Mouse (Mus musculus): ENCODE measurements at regions not wholly inside any gene's neighbourhood (a gene's known extent, or its start where the extent isn't known, plus 50 kb on each side); places are given as distances from the start of the nearest gene placed in this dataset.

DNA sequence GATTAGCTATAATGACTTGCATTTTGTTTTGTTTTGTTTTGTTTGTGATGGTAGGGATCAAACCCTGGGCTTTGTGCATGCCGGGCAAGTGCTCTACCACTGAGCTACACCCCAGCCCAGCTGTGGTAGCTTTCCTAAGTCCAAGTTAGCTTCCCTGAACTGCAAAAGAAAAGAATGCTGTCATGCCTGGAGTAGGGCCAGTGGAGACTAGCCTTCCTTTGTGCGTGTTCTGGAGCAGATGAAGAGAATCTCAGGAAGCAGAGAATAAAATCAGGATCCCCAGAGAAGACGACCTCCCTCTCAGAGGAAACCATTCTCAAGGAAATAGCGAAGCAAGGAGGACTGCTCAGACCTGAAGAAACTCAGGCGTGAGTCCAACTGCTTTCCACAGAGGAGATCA lies 123.8 kb downstream of the Polr2m start:
- DNase-seq: no peak
- WGBS: 63% methylated on average over 5 of the region's 5 CpGs
- TF ChIP-seq CTCF (IDR thresholded peaks at IDR 0.05; ENCODE audit: insufficient read depth, low read length) (no peak), POLR2A (IDR thresholded peaks at IDR 0.05; ENCODE audit: borderline replicate concordance, extremely low read depth, low read depth, low read length) (no peak)

DNA sequence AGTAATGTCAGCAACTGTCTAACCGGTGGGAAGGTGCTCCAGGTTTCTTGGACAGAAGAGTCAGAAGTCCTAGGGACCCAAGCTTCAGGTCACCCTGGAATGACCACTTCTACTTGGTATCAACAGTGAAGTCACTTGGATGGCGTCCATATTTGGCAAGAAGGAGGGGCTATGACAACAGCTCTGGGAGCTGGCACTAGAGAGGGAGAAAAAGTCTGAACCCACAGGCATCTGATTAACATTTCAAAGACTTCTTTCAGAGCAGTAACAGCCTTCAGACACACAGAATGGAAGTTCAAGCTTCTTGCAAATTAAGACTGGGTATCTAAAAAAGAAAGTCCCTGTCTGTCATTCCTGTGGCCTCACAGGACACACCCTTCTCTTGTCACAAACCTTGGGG lies 124.4 kb downstream of the Polr2m start:
- DNase-seq: no peak
- TF ChIP-seq CTCF (IDR thresholded peaks at IDR 0.05; ENCODE audit: insufficient read depth, low read length) (no peak), POLR2A (IDR thresholded peaks at IDR 0.05; ENCODE audit: borderline replicate concordance, extremely low read depth, low read depth, low read length) (no peak)
- 83% methylated on average over 2 of the region's 2 CpGs for WGBS
- Histone ChIP-seq H3K4me3 (replicated peaks; ENCODE audit: extremely low read depth, low read depth, low read length) (no peak overlapping the region), H3K4me1 (ENCODE audit: control insufficient read depth, insufficient read depth, low read length) (no peaks in the 10 kb centered on the region)

More for the DNA sequence above, 123.8 kb downstream of the Polr2m start:
- Histone ChIP-seq H3K4me3 (replicated peaks; ENCODE audit: extremely low read depth, low read depth, low read length) (no peak overlapping the region), H3K4me1 (ENCODE audit: control insufficient read depth, insufficient read depth, low read length) (no peaks in the 10 kb centered on the region)

DNA sequence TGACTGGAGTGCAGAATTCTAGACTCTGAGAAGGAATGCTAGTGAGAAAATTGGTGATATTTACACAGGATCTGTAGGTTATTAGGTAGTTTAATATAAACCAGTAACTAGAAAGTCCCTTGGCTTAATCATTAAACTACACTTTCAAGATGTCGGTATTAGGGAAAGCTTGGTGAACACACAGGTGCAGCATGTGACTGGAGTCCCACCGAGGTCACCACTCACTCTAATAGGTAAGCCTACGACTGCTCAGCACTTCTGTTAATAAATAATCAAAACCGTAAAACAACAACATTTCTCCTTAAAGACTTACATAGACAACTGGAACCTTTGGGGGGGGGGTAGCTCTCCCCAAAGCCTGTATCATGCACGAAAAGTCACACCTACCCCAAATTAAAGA lies 125.1 kb downstream of the Polr2m start:
- Histone ChIP-seq H3K4me1 (ENCODE audit: control insufficient read depth, insufficient read depth, low read length) (no peaks in the 10 kb centered on the region), H3K4me3 (replicated peaks; ENCODE audit: extremely low read depth, low read depth, low read length) (no peak overlapping the region)
- WGBS: 79% methylated on average over 5 of the region's 5 CpGs
- no peak for DNase-seq
- TF ChIP-seq POLR2A (IDR thresholded peaks at IDR 0.05; ENCODE audit: borderline replicate concordance, extremely low read depth, low read depth, low read length) (no peak), CTCF (IDR thresholded peaks at IDR 0.05; ENCODE audit: insufficient read depth, low read length) (no peak)

DNA sequence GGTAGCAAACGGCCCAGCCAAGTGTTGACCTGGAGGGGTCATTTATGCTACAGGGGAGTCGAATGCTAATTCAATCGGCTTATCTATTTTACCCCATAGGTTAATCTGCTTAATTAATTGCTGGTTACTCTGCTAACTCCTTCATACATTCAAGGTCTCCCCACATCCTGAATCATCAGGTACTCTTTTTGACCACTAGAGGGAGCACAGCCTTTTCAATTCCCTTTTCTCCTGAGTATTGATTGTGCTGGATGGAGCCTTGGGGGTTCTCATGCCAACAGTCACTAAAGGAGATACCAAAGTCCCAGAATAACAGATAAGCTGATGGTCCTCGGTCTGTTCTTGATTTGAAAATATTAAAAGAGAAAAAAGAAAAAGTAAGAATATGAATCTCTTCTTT lies 126.8 kb downstream of the Polr2m start:
- H3K4me3 ChIP-seq (replicated peaks; ENCODE audit: extremely low read depth, low read depth, low read length): no peak overlapping the region
- 25% methylated on average over 4 of the region's 4 CpGs for WGBS
- H3K4me1 ChIP-seq (ENCODE audit: control insufficient read depth, insufficient read depth, low read length): no peaks in the 10 kb centered on the region
- no peak for TF ChIP-seq POLR2A (IDR thresholded peaks at IDR 0.05; ENCODE audit: borderline replicate concordance, extremely low read depth, low read depth, low read length)
- peak; percentile 29; the same call in 1 of the 2 replicates for TF ChIP-seq CTCF (IDR thresholded peaks at IDR 0.05; ENCODE audit: insufficient read depth, low read length)
- DNase-seq: no peak

DNA sequence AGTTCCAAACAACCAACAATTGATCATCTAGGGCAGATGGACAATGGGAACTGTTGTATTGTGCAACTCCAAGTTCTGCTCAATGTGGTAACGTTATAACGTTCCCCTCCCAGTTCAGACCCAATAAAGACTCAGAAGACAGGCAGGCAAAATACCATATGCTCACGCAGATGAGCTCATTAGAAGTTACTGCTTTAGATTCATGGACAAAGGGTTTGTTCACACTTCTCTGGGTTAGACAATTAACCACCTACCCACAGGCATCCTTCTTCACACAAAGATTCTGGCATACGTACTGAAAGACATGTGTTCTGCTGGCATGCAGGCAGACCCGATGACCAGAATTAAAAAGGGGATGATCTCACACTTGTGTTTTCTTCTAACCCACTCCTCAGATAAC lies 130.0 kb downstream of the Polr2m start:
- no peaks in the 10 kb centered on the region for H3K4me1 ChIP-seq (ENCODE audit: control insufficient read depth, insufficient read depth, low read length)
- H3K4me3 ChIP-seq (replicated peaks; ENCODE audit: extremely low read depth, low read depth, low read length): no peak overlapping the region
- WGBS: 87% methylated on average over 5 of the region's 5 CpGs
- TF ChIP-seq POLR2A (IDR thresholded peaks at IDR 0.05; ENCODE audit: borderline replicate concordance, extremely low read depth, low read depth, low read length) (no peak), CTCF (IDR thresholded peaks at IDR 0.05; ENCODE audit: insufficient read depth, low read length) (no peak)
- no peak for DNase-seq
